Mouse (Mus musculus) cerebellum, adult 9-10 months (tissue): ENCODE measurements around the gene Etv6.

Experiments used
- DNase-seq: peaks from one replicate; pipeline ENCODE4 v3.0.0; 2022

Etv6 gene

DNA sequence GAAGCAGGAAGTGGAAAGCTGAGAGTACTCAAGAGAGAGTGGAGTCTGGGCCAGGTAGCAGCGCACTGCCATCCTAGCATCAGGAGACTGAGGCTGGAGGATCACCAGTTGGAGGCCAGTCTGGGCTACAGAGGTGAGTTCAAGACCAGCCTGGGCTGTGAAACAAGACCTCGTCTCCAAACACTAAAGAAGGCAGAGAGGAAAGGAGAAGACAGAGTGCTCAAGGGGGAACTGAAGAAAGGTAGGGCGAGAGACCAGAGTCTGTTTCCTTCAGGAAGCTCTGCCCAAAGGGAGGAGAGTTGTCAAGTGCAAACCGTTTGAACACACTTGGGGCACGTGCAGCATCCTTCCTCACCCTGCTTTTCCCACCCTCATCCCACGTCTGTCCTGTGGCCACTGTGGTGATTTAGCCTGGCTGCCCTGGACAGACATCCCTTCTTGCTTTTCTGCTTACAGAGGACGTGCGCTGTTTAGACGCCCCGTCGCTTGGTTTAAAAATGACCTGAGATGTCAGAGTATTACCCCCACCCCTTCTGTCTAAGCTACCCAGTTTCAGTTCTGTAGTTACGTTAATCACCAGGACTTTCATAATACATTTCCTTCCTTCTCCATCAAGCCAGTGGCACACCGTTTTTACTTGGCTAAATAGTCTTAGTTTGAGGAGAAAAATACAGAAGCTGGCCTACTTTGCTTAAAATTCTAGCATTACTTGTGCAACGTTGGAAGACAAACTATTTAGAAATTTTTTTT is 79.9 kb downstream of the Etv6 start:
- no peak for DNase-seq

DNA sequence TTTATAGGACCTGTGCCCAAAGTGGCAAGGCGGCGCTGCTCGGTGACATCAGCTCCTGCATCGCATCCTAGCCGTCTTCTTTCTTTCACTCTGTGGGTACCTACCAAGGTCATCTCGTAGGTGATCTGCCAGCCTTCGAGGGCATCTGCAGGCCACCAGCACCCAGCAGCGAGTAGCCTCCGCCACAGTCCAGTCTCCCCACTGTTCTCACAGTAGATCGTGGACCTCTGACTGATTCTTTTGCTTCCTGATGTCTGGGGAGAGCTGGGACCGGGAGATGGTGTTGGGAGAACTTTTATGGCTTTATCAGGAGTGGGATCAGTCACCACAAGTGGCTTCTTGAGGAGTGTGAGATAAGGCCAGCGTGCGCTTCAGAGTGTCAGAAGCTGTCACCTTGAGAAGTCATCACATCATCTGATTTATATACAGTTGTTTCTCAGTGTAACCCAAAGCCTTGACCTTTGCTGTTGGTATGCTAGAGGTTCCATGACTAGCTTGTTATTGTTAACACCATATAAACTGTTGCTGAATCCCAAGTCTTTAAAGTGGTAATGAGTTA is 82.0 kb downstream of the Etv6 start:
- no peak for DNase-seq

DNA sequence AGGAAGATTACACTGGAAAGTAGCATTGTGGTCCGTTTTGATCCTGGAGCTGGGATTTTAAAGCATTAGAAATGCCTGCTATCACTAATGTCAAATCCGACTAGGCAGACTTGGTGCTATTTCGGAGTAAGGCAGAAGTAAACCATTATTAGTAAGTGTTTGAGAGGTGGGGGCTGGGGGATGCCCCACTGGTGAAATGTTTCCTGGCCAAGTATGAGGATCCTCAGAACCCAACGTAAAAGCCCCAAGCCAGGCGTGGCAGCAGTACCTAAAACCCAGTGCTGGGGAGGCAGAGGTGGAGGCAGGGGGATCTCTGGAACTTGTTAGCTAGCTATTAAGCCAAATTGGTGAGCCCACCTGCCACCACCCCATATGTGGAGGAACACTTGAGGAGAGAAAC is 83.0 kb downstream of the Etv6 start:
- DNase-seq, result no peak

DNA sequence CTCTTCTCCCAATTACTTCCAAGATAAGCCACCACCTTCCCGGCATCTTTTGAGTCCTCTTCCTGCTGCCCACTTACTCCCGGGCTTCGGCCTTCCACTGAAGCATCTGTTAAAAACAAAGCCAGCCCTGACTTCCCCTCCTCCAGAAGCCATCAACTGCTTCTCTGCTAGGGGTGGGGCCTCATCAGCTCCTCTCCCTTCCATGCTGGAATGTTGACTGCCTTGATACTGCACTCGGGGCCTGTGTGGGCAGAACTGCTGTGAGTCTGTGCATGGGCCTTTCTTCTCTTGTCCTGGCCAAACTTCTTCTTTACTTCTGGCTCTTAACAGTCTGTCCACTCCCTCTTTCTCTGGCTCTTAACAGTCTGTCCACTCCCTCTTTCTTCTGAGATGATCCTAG is 83.6 kb downstream of the Etv6 start:
- no peak for DNase-seq

DNA sequence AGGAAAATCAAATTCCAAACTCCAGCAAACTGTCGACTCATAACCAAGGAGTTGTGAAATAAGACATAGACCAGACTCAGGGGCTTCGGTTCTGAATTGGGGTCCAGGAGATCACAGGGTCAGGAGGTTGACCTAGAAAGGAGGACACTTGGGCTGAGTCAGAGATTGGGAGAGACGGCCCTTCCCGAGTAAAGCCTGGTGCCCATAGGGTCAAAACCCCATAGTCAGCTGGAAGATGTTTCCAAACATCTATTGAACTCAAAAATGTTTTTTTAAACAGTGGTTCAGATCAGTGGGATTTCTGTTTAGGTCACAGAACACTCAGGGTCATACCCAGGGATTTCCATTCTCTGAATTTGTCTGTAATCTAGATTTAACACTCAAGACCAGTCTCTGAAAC is 84.7 kb downstream of the Etv6 start:
- no peak for DNase-seq

DNA sequence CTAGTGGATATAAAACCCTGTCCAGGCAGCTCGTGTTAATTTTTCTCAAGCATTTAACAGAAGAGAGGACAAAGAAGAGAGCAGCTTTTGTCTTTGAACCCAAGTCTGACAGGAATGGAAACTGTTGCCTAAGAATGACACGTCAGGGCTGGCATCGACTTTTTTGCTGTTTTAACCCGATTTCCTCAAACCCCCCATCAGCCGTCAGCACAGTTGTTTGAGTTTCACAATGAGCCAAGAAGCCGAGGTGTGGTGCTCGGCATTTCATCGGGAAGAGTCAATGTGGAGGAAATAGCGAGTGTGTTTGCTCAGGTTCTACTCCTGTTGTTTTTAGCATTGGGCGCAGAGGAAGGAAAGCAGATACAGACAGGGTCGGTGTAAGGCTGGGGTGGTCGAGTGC is 85.2 kb downstream of the Etv6 start:
- no peak for DNase-seq

DNA sequence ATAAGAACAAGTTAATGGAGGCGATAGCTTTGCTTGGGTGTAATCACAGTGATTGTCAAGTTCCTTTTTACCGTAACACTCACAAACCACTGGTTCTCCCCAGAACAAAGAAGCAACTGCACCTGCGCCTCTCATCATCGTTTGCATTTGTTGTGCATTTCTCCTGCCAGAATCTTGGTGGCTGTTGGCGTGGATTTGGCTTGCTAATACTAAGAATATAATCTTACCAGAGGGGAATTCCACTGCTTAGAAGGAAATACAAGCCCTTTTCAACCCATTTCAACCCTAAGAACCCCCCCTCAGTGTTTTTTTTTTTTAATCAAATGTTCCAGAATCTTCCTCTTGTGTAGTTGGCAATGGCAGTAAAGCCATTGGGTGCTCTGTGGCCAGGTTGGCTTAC is 87.4 kb downstream of the Etv6 start:
- DNase-seq, result no peak

DNA sequence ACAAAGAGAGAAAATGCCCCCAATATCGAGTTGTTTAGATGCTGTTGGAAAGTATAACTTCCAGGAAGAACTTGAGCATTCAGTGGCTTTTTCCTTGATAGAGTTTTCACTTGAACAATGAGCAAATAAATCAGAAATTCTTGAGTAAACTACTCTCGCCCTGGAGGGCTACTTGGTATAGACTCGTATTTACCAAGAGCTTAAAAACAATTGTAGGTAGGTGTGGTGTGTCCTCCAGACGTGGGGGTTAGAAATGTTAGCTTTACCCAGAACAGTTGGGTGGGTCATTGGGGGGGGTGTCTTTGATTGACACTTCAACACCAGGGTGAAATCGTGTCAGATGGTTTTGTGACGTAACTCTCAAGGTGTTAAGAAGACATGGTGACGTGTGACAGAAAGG is 88.0 kb downstream of the Etv6 start:
- DNase-seq, result no peak

DNA sequence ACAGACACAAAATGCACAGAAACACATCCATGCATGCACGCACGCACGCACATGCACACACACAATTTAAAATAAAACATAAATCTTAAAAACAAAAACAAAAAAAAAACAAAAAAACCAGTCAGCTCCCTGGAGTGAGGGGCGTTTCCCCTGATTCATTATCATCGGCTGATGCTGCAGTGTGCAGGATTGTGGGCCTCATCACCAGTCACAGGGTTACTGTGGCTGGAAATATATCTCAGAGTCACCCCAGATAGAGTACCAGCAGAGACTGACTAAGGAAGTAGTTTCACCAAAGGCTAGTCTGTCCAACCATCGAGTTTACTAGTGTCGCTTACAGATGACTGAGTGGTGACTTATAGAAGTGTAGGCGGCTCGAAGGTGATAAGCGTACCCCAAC is 88.8 kb downstream of the Etv6 start:
- DNase-seq, result no peak

DNA sequence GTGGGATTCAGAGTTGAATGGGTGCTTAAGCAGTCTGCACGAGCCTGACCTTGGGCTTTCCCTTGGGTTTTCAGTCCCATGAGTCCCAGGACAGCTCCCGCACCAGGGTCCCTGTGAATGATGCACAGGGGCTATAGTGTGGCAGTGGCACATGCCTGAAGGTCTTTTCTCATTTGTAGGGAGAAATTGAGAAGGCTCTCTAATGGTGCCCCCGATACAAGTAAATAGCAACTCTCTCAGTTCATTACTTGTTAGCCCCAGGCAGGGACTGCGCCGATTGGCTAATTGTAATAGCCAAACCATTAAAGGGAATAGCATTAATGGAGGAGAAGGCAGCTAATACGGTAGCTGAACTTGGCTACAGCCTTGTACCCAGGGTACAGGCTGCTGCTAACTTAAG is 92.5 kb downstream of the Etv6 start:
- no peak for DNase-seq

DNA sequence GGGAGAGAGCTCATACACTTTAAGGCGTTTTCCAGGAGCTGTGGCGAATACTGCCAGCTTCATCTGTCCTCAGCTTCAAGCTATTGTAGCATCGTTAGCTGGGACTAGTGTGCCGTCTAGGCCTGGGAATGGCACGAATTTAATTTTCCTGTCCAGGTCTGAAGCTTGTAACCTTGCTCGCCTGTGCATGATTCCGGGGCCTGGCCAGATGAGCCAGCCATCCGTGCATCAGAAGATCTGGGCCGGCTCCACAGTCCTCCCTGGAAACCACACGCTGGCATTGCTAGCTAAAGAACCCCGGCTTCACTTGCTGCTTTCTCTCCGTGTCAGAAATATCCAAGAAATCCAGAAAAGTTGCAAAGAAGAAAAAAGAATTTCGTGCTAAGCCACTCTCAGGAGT is 93.1 kb downstream of the Etv6 start:
- no peak for DNase-seq

DNA sequence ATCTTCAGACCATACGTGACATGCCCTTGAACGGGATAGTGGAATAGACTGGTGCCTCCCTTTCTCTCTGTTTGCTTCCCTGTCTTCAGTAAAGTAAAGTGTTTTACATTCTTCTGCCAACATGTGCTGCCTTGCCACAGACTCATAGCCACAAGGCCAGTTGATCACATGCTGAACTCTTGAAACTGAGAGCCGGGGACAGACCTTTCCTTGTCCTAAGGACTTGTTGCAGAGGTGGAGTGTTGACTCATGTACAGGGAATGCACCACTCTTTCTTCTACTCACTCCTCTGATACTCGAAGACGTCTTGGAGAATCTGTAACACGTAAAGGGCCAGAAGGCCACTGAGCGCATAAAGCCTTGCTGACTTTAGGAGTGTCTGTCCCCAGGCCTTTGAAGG is 94.3 kb downstream of the Etv6 start:
- DNase-seq, result no peak

DNA sequence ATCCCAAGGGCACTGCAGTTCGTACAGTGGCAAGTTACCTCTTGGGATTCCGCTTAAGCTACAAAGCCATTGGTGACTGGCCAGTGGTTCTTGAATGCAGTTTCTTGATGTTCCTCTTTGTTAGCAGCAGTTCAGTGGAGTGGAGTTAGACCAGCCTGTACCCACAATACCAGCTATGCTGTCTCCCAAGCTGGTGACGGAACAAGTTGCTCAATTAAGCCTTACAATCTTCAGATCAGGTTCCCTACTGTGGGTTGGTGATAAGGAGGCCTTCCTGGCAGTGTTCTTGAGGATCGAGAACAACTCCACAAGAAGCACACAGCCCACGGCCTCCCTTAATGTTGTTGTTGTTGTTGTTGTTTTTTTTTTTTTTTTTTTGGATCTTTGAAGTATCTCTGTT is 95.3 kb downstream of the Etv6 start:
- no peak for DNase-seq

DNA sequence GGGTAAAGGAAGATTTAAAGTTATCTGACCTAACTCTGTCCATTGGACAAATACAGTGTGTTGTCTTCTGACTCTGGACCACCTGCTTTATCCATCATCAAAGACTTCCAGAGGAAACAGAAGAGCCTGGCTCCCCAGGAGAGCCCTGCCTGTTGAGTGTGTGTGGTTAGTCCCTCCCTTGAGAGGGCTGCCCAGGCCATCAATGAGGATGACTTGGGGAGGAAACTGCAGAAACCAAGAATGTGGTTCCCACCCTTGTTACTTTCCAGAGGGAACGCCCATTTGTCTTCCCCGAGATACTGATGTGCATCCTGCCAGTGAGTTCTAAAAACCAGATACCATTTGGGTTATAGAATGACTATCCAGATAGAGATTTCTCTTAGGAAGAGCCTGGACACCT is 96.1 kb downstream of the Etv6 start:
- DNase-seq, result no peak

DNA sequence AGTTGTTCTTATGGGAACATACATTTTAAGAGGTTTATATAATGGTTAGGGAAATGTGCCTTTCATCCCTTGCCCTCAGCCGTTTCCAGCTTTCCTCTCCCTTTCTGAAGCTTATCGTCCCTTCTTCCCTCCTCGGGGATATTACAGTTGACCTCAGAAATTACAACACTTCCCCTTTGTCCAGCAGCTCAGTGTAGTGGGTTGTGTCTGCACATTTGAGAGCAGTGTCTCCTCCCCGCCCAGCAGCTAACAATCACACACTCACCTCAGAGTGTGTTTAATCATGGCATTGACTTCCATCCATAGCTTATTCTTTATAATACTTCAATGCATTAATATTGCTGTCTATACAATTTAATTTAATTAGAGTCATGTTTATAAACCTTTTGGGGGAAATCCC is 98.3 kb downstream of the Etv6 start:
- no peak for DNase-seq

DNA sequence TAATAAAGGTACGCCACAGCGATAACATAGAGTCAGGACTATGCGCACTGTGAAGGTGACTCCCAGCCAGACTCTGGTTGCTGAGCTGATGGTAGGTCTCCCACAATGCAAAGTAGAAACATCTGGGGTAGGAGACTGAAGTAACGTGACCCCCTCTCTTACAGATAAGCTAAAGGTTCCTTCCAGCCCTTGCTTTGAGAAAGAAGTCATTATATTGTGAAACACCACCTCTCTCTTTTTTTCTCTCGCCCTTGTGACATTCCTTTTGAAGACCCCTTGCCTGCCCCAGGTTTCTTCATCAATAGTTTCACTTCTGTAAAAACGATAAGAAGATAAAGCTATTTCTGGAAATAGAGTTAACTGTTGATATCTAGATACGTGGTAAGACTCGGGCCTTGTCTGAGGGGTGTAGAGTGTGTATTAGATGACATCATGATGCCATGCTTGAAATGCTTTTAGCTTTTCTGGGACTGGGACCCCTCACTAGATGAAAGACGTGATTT is 99.4 kb downstream of the Etv6 start:
- no peak for DNase-seq

DNA sequence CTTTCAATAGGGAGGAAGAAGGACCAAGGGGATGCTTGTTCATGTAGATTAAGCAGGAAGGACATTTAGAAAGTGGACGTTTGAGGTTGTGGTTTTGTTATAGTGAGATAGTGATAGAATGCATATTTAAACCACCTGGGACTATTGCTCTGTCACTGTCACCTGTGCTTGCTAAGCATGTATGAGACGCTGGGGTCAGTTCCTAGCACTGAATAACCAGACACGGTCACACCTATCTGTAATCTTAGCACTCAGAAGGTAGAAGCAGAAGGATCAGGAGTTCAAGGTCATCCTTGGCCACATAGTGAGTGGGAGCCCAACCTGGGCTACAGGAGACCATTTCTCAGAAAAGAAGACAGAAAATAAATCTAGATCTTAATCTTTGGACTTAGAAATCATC is 100.8 kb downstream of the Etv6 start:
- no peak for DNase-seq

DNA sequence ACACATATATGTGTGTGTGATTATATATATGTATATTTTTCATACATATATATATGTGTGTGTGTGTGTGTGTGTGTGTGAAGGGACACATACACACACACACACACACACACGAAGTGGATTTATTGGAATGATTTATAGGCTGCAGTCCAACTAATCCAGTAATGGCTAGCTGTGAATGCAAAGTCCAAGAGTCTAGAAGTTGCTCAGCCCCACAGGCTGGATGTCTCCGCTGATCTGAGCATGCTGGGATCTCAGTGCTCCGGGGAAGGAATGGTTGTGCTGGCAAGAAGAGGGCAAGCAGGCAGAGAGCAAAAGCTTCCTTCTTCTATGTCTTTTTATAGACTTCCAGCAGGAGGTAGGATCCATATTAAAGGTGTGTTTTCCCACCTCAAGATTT is 103.9 kb downstream of the Etv6 start:
- DNase-seq, result no peak

DNA sequence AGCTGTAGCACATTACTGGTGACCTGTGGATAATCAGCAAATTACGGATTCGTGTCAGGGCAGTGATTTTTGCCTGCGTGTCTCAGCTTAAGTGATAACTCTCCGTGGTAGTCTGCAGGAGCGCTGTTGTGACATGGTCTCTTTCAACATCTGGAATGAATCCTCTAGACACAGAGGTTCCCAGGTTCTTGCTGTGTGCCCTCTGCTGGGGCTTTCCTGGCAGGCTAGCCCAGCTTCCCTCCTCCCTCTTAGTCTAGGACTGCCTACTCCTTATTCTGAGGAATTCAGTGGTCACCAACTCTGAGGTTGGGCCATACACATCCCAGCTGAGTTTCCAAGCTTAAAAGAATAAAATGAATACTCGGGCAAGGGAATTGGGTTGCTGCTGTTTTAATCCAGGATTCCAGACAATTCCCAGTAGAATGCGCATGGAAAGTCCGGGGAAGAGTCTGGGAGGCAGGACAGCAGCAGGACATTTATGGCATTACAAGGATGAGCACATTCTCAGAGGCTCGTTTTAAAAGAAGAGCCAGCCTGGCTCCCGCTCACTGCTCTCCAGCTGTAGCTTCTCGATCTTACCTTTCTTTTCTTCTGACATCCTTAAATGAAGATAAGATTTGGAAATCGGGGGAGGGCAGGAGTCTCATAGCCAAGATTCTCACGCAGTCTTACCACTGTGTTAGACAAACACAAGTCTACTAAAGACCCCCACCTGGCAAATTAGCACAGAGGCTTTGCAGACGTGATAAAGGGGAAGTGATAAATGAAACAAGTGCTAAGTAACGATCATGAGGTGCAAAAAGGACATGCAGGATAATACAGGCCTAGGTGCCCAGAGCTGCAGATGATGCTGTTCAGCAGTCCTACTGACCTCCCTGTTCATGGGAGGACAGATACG is 105.5 kb downstream of the Etv6 start:
- no peak for DNase-seq

DNA sequence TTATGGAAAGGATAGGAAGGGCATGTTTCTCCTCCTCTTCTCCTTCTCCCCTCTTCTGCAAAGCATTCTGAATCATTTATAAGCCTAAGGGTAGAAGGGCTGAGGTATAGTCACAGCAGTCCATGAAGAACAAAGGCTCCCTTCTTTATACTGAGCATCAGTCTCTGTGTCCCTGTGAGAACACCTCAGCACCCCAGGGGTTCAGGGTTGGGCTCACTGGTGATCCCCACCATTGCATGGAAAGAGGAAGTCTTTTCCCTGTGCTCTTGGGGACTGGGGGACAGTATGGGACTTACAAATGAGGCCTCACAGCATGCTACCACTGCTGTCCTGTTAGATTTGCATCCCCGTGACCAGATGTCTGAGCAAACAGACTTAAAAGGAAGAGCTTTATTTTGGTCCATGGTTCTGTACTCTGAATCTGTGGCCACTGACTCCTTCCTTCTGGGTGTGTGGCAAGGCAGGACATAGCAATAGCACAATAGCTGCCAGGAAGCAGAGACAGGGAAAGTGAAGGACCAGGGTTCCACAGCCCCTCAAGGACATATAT is 106.2 kb downstream of the Etv6 start:
- DNase-seq, result no peak

DNA sequence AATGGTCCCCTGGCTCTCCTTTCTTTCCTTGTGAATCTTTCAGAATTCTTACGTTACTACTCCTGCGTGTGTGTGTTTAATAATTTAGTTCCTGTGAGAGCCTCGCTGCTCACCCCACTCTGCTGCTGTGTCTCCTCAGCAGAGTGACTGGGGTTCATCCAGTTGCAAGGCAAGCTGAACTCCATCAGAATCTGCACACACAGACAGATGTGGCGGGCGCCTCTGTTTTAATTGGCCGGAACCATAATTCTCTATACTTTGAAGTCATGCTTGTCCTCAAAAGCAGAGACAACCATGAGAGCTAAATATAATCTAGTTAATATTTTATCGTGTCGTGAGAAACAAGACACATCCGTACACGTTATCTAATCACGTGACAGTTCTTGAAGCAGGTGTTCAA is 107.2 kb downstream of the Etv6 start:
- no peak for DNase-seq

DNA sequence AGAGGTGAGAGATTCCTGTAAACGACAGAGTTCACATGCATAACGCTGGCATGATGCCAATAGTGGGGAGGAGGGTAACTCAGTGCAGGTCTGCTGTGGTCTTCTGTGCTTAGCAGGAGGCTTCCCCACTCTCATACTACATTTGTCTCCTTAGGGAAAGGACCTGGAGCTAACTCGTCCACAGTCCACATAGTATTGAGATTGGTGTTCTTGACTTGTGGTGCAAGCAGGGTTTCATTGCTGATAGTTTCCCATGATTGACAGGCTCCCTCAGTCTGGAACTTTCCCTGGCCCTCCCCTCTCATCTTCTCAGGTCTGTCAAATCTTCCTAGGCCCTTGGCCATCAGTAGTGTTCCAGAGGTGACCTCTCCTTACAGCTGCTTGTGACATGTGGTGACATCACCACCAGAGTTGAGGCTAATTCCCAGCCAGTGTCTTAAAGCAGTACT is 108.2 kb downstream of the Etv6 start:
- DNase-seq, result no peak
